Mouse (Mus musculus): Measurements from ENCODE around the gene Ccnd3. TPM values are rescaled to one million over a fixed set of nuclear protein-coding genes. Genes with fewer than 3 reads are reported as not detected.

Ccnd3 gene
- total and polyA plus RNA-seq, 2 experiments from 2014 or later: 41.1 to 52.6 TPM

- DNase-seq (ENCODE audit: low spot score) (no peak), ATAC-seq (ENCODE audit: low FRiP score) (no peak)
- Histone ChIP-seq H3K36me3 (ENCODE audit: insufficient read depth, low read length) (no peaks in the 10 kb centered on the region), H3K27ac (ENCODE audit: low read depth, low read length) (no peak overlapping the region), H3K9ac (replicated peaks; ENCODE audit: low read length, poor library complexity, severe bottlenecking) (no peak overlapping the region), H3K4me3 (ENCODE audit: low read depth, low read length) (no peak overlapping the region), H3K9me3 (ENCODE audit: low read length) (no peaks in the 10 kb centered on the region), H3K4me2 (ENCODE audit: low read depth, low read length, poor library complexity, severe bottlenecking) (0 out of 2 replicates have a peak overlapping the region, but pooled peaks have one; percentile 1), H3K27me3 (ENCODE audit: insufficient read depth, low read length) (peaks cover 11% of the 10 kb centered on the region), H3K4me1 (ENCODE audit: insufficient read depth, low read length) (no peaks in the 10 kb centered on the region)
- 7% methylated on average over 33 of the region's 34 CpGs for WGBS
- TF ChIP-seq CTCF (IDR thresholded peaks at IDR 0.05): no peak
Measured at GRCm38 (mm10) chr17:47468466-47468865, 36.4 kb upstream of the Ccnd3 start.

- Histone ChIP-seq H3K9me3 (ENCODE audit: low read length) (no peaks in the 10 kb centered on the region), H3K9ac (replicated peaks; ENCODE audit: low read length, poor library complexity, severe bottlenecking) (no peak overlapping the region), H3K36me3 (ENCODE audit: insufficient read depth, low read length) (no peaks in the 10 kb centered on the region), H3K4me3 (ENCODE audit: low read depth, low read length) (no peak overlapping the region), H3K27me3 (ENCODE audit: insufficient read depth, low read length) (peaks cover 11% of the 10 kb centered on the region), H3K4me1 (ENCODE audit: insufficient read depth, low read length) (no peaks in the 10 kb centered on the region), H3K4me2 (ENCODE audit: low read depth, low read length, poor library complexity, severe bottlenecking) (no peak overlapping the region), H3K27ac (ENCODE audit: low read depth, low read length) (no peak overlapping the region)
- no peak for ATAC-seq (ENCODE audit: low FRiP score)
- no peak for DNase-seq (ENCODE audit: low spot score)
- WGBS: 88% methylated on average over 4 of the region's 4 CpGs
- no peak for TF ChIP-seq CTCF (IDR thresholded peaks at IDR 0.05)
Measured at GRCm38 (mm10) chr17:47469642-47470041, 35.2 kb upstream of the Ccnd3 start.

DNA sequence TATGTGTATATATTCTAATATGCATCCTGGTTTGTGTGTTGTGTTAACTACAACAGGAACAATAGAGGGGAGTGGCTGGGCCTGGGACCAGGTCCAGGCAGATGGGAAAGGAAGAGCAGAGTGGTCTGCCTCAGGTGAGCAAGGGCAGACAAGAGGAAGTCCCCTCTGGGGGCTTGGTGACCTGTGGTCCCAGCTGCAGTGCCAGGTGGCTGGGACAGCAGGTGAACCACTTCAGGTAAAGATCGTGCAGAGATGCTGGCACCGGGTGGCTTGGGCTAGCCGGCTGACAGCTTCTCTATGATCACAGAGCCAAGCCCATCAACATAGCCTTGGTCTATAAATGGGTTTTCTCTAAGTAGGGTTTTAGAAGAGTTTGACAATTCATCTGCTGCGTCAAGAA, 34.7 kb upstream of the Ccnd3 start:
- H3K9me3 ChIP-seq (ENCODE audit: low read length): no peaks in the 10 kb centered on the region
- H3K36me3 ChIP-seq (ENCODE audit: insufficient read depth, low read length): no peaks in the 10 kb centered on the region
- no peak for ATAC-seq (ENCODE audit: low FRiP score)
- H3K27ac ChIP-seq (ENCODE audit: low read depth, low read length): no peak overlapping the region
- H3K4me2 ChIP-seq (ENCODE audit: low read depth, low read length, poor library complexity, severe bottlenecking): no peak overlapping the region
- H3K27me3 ChIP-seq (ENCODE audit: insufficient read depth, low read length): peaks cover 10% of the 10 kb centered on the region
- no peaks in the 10 kb centered on the region for H3K4me1 ChIP-seq (ENCODE audit: insufficient read depth, low read length)
- no peak overlapping the region for H3K4me3 ChIP-seq (ENCODE audit: low read depth, low read length)
- no peak overlapping the region for H3K9ac ChIP-seq (replicated peaks; ENCODE audit: low read length, poor library complexity, severe bottlenecking)
- 96% methylated on average over 4 of the region's 4 CpGs for WGBS
- TF ChIP-seq CTCF (IDR thresholded peaks at IDR 0.05): no peak
- DNase-seq (ENCODE audit: low spot score): no peak

GRCm38 (mm10) chr17:47470686-47471085, 34.2 kb upstream of the Ccnd3 start:
- WGBS: 60% methylated on average over 5 of the region's 5 CpGs
- DNase-seq (ENCODE audit: low spot score) (peak; percentile 61), ATAC-seq (ENCODE audit: low FRiP score) (no peak)
- no peak for TF ChIP-seq CTCF (IDR thresholded peaks at IDR 0.05)
- no peaks in the 10 kb centered on the region for H3K36me3 ChIP-seq (ENCODE audit: insufficient read depth, low read length)
- no peaks in the 10 kb centered on the region for H3K4me1 ChIP-seq (ENCODE audit: insufficient read depth, low read length)
- no peak overlapping the region for H3K4me3 ChIP-seq (ENCODE audit: low read depth, low read length)
- no peak overlapping the region for H3K4me2 ChIP-seq (ENCODE audit: low read depth, low read length, poor library complexity, severe bottlenecking)
- H3K9ac ChIP-seq (replicated peaks; ENCODE audit: low read length, poor library complexity, severe bottlenecking): no peak overlapping the region
- H3K27ac ChIP-seq (ENCODE audit: low read depth, low read length): no peak overlapping the region
- peaks cover 8% of the 10 kb centered on the region for H3K27me3 ChIP-seq (ENCODE audit: insufficient read depth, low read length)
- no peaks in the 10 kb centered on the region for H3K9me3 ChIP-seq (ENCODE audit: low read length)

- H3K4me3 ChIP-seq (ENCODE audit: low read depth, low read length): no peak overlapping the region
- H3K27ac ChIP-seq (ENCODE audit: low read depth, low read length): no peak overlapping the region
- no peaks in the 10 kb centered on the region for H3K4me1 ChIP-seq (ENCODE audit: insufficient read depth, low read length)
- ATAC-seq (ENCODE audit: low FRiP score) (no peak), DNase-seq (ENCODE audit: low spot score) (no peak)
- WGBS: 60% methylated on average over 15 of the region's 15 CpGs
- H3K9ac ChIP-seq (replicated peaks; ENCODE audit: low read length, poor library complexity, severe bottlenecking): no peak overlapping the region
- H3K36me3 ChIP-seq (ENCODE audit: insufficient read depth, low read length): no peaks in the 10 kb centered on the region
- no peak overlapping the region for H3K4me2 ChIP-seq (ENCODE audit: low read depth, low read length, poor library complexity, severe bottlenecking)
- no peaks in the 10 kb centered on the region for H3K9me3 ChIP-seq (ENCODE audit: low read length)
- H3K27me3 ChIP-seq (ENCODE audit: insufficient read depth, low read length): peaks cover 8% of the 10 kb centered on the region
- TF ChIP-seq CTCF (IDR thresholded peaks at IDR 0.05): no peak
Measured at GRCm38 (mm10) chr17:47472435-47473350, 32.2 kb upstream of the Ccnd3 start.

DNA sequence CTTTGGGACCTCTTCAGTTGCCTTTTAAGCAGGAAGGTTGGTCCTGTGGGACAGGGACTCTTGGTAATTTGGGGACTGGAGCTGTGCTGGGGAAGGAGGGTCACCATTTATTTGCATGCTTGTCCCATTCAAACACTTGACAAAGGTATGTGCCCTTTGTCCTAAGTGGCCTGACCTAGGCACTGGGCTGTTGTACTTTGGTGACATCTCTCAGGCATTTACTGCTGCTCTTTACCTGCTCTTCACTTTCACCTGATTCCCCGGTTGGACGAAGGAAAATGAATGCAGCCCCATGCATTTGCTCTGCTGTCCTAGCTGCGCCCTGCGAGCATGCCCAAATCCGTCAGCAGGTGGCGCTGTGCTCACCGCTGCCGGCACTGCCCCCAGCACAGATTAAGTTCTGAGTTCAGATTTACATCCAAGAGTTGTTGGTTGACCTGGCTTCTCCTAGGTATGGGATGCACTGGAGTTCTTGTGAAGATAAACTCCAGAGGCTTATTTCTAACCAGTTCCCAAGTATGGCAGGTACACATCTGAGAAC, 31.3 kb upstream of the Ccnd3 start:
- WGBS: 15% methylated on average over 8 of the region's 8 CpGs

More for the DNA sequence above, 31.3 kb upstream of the Ccnd3 start:
- H3K27me3 ChIP-seq (ENCODE audit: insufficient read depth, low read length): peaks cover 7% of the 10 kb centered on the region; the same call in 1 of the 2 replicates
- no peak overlapping the region for H3K4me2 ChIP-seq (ENCODE audit: low read depth, low read length, poor library complexity, severe bottlenecking)
- H3K4me1 ChIP-seq (ENCODE audit: insufficient read depth, low read length): no peaks in the 10 kb centered on the region
- H3K9ac ChIP-seq (replicated peaks; ENCODE audit: low read length, poor library complexity, severe bottlenecking): no peak overlapping the region
- peak; percentile 72 for TF ChIP-seq CTCF (IDR thresholded peaks at IDR 0.05)
- ATAC-seq (ENCODE audit: low FRiP score) (no peak), DNase-seq (ENCODE audit: low spot score) (no peak)
- no peak overlapping the region for H3K4me3 ChIP-seq (ENCODE audit: low read depth, low read length)
- no peaks in the 10 kb centered on the region for H3K36me3 ChIP-seq (ENCODE audit: insufficient read depth, low read length)
- H3K9me3 ChIP-seq (ENCODE audit: low read length): no peaks in the 10 kb centered on the region
- H3K27ac ChIP-seq (ENCODE audit: low read depth, low read length): no peak overlapping the region

Measured in midbrain, postnatal 0 days (tissue).